Mouse (Mus musculus) CH12.LX (cell line): ENCODE data around the gene Ap4e1. TPM values are rescaled to one million over a fixed set of nuclear protein-coding genes. Genes with fewer than 3 reads are reported as not detected.
"Not testable (repeated sequence)": the region's sequence is repeated elsewhere in the genome, so short reads cannot be mapped to it uniquely, and the experiment has no call there.

ENCODE experiments used
- DNase-seq: peaks from one replicate; pipeline ENCODE4 v3.0.0-alpha.2; 2013; ENCODE audit errors: extremely low read depth
- H3K27ac ChIP-seq: 2 replicates; pipeline ENCODE4 v1.5.1; 2012; ENCODE audit warnings: low read depth, mild to moderate bottlenecking, control low read depth, moderate library complexity; ENCODE audit not compliant: insufficient read depth
- H3K27me3 ChIP-seq: replicated peaks from 2 replicates; pipeline ENCODE3; 2012; ENCODE audit warnings: inconsistent platforms
- H3K36me3 ChIP-seq, 2 experiments: replicated peaks in 1 of 2; 2 replicates each; pipeline versions ENCODE3 to v1.6.1; 2012; ENCODE audit warnings: inconsistent platforms in 1 of 2, low read length in 1 of 2, mild to moderate bottlenecking in 1 of 2, mixed read lengths in 1 of 2, moderate library complexity in 1 of 2; ENCODE audit not compliant: control insufficient read depth in 1 of 2, insufficient read depth in 1 of 2
- H3K4me1 ChIP-seq, 2 experiments: 2 replicates each; pipeline ENCODE4 v1.6.1; 2012; ENCODE audit warnings: inconsistent platforms in 1 of 2, moderate library complexity in 1 of 2; ENCODE audit not compliant: insufficient read depth in 2 of 2, control insufficient read depth in 1 of 2
- H3K4me2 ChIP-seq: 2 replicates; pipeline ENCODE4 v1.6.1; 2012; ENCODE audit warnings: low read depth, mild to moderate bottlenecking, control low read depth; ENCODE audit not compliant: poor library complexity, insufficient read depth, severe bottlenecking
- H3K4me3 ChIP-seq, 3 experiments: fragments of 150-350 bp in 1 of 3; sonication (generic) in 1 of 3; replicated peaks in 1 of 3; 2 replicates each; pipeline versions ENCODE3 to v1.5.1; 2011 to 2012; ENCODE audit warnings: low read depth in 2 of 3, low read length in 2 of 3, mild to moderate bottlenecking in 2 of 3, moderate library complexity in 2 of 3, control low read depth in 1 of 3, improper control_type of control experiment in 1 of 3, inconsistent platforms in 1 of 3, mixed read lengths in 1 of 3; ENCODE audit not compliant: poor library complexity in 1 of 3
- H3K79me2 ChIP-seq: replicated peaks from 2 replicates; pipeline ENCODE4 v1.6.1; 2012; ENCODE audit warnings: mild to moderate bottlenecking, moderate library complexity; ENCODE audit not compliant: control insufficient read depth, poor library complexity, insufficient read depth, severe bottlenecking; ENCODE audit errors: extremely low read depth
- H3K9ac ChIP-seq: 2 replicates; pipeline ENCODE4 v1.6.1; 2012; ENCODE audit warnings: low read depth, mild to moderate bottlenecking, control low read depth, moderate library complexity; ENCODE audit not compliant: insufficient read depth
- H3K9me3 ChIP-seq: replicated peaks from 2 replicates; pipeline ENCODE3; 2012; ENCODE audit warnings: low read length, inconsistent platforms, mixed read lengths
- BHLHE40 ChIP-seq: IDR thresholded peaks from 2 replicates; pipeline ENCODE4 v1.6.1; 2011; ENCODE audit warnings: mild to moderate bottlenecking, low read depth, low read length, improper control_type of control experiment
- CHD2 ChIP-seq: IDR thresholded peaks from 2 replicates; pipeline ENCODE4 v1.6.1; 2011; ENCODE audit warnings: low read length, improper control_type of control experiment
- CTCF ChIP-seq, 2 experiments: IDR thresholded peaks in 1 of 2; conservative IDR thresholded peaks in 1 of 2; 2 replicates each; pipeline ENCODE4 v1.5.1; 2011 to 2012; ENCODE audit warnings: low read depth in 2 of 2, low read length in 2 of 2, improper control_type of control experiment in 1 of 2, inconsistent platforms in 1 of 2, mild to moderate bottlenecking in 1 of 2, moderate library complexity in 1 of 2
- E2F4 ChIP-seq: IDR thresholded peaks from 2 replicates; pipeline ENCODE4 v1.6.1; 2011; ENCODE audit warnings: low read depth, low read length, improper control_type of control experiment; ENCODE audit not compliant: insufficient replicate concordance
- GABPA ChIP-seq: IDR thresholded peaks from 2 replicates; pipeline ENCODE4 v1.6.1; 2012; ENCODE audit warnings: low read depth, low read length, improper control_type of control experiment, inconsistent platforms; ENCODE audit not compliant: insufficient replicate concordance
- HCFC1 ChIP-seq: IDR thresholded peaks from 2 replicates; pipeline ENCODE4 v1.6.1; 2012; ENCODE audit warnings: low read depth, mild to moderate bottlenecking, inconsistent platforms, low read length, improper control_type of control experiment
- IRF4 ChIP-seq: IDR thresholded peaks from 2 replicates; pipeline ENCODE4 v1.6.1; 2014; ENCODE audit warnings: low read depth, mild to moderate bottlenecking, inconsistent platforms, low read length, improper control_type of control experiment
- KAT2A ChIP-seq: IDR thresholded peaks from 2 replicates; pipeline ENCODE4 v1.6.1; 2012; ENCODE audit warnings: low read length, improper control_type of control experiment, inconsistent platforms; ENCODE audit not compliant: insufficient replicate concordance
- MAZ ChIP-seq: IDR thresholded peaks from 2 replicates; pipeline ENCODE4 v1.6.1; 2012; ENCODE audit warnings: low read depth, mild to moderate bottlenecking, inconsistent platforms, low read length, improper control_type of control experiment, moderate library complexity
- MYC ChIP-seq: IDR thresholded peaks from 2 replicates; pipeline ENCODE4 v1.6.1; 2011; ENCODE audit warnings: low read depth, mild to moderate bottlenecking, improper control_type of control experiment, low read length
- NELFE ChIP-seq: IDR thresholded peaks from 2 replicates; pipeline ENCODE4 v1.6.1; 2011; ENCODE audit warnings: low read depth, low read length, improper control_type of control experiment
- PAX5 ChIP-seq: IDR thresholded peaks from 2 replicates; pipeline ENCODE4 v1.6.1; 2012; ENCODE audit warnings: low read length, inconsistent platforms, mixed read lengths
- RAD21 ChIP-seq: IDR thresholded peaks from 2 replicates; pipeline ENCODE4 v1.6.1; 2011; ENCODE audit warnings: low read depth, mild to moderate bottlenecking, low read length, improper control_type of control experiment, moderate library complexity
- RCOR1 ChIP-seq: conservative IDR thresholded peaks from 2 replicates; pipeline ENCODE4 v1.6.1; 2012; ENCODE audit warnings: low read depth, mild to moderate bottlenecking, inconsistent platforms, low read length, improper control_type of control experiment
- SIN3A ChIP-seq: IDR thresholded peaks from 2 replicates; pipeline ENCODE4 v1.6.1; 2012; ENCODE audit warnings: low read length, improper control_type of control experiment, inconsistent platforms
- SMC3 ChIP-seq: IDR thresholded peaks from 2 replicates; pipeline ENCODE4 v1.6.1; 2011; ENCODE audit warnings: low read depth, low read length, improper control_type of control experiment
- UBTF ChIP-seq: IDR thresholded peaks from 2 replicates; pipeline ENCODE4 v1.6.1; 2012; ENCODE audit warnings: low read depth, mild to moderate bottlenecking, inconsistent platforms, low read length, improper control_type of control experiment, moderate library complexity
- USF1 ChIP-seq: IDR thresholded peaks from 2 replicates; pipeline ENCODE4 v1.6.1; 2014; ENCODE audit warnings: low read depth, mild to moderate bottlenecking, inconsistent platforms, low read length, improper control_type of control experiment
- USF2 ChIP-seq: conservative IDR thresholded peaks from 2 replicates; pipeline ENCODE4 v1.6.1; 2011; ENCODE audit warnings: low read depth, low read length, improper control_type of control experiment
- ZMIZ1 ChIP-seq: IDR thresholded peaks from 2 replicates; pipeline ENCODE4 v1.6.1; 2012; ENCODE audit warnings: low read depth, mild to moderate bottlenecking, inconsistent platforms, low read length, improper control_type of control experiment
- ZNF384 ChIP-seq: IDR thresholded peaks from 2 replicates; pipeline ENCODE4 v1.6.1; 2012; ENCODE audit warnings: low read depth, low read length, improper control_type of control experiment, inconsistent platforms
- dilution Hi-C: fragments of 300-500 bp; cut with MboI; formaldehyde crosslinking; loops from 2 replicates; pipeline ENCODE4 v1.14.3; 2020; ENCODE audit warnings: low sequenced_read_pairs; ENCODE audit not compliant: extremely low pct_unique_long_range_greater_than_20kb, extremely low pct_ligation_motif_present
- in situ Hi-C: fragments of 300-500 bp; cut with MboI; formaldehyde crosslinking; loops from 3 replicates; pipeline ENCODE4 v1.14.3; 2019; ENCODE audit warnings: low sequenced_read_pairs, low pct_ligation_motif_present, low pct_unique_long_range_greater_than_20kb, mixed read lengths
- polyA plus RNA-seq: library from polyadenylated mRNA; unstranded; fragments of >175 nt; gene quantifications from 2 replicates; pipeline ENCODE4 v1.2.1, GENCODE M21; 2012; ENCODE audit warnings: low read depth; ENCODE audit not compliant: insufficient read length
- total RNA-seq, 2 experiments: library from RNA; depleted of rRNA; stranded (reverse); fragments of 300-350 nt in 1 of 2; fragments of >200 nt in 1 of 2; gene quantifications; 2 replicates each; pipeline ENCODE4 v1.2.3; 2012 to 2014

The Ap4e1 gene
- total and polyA plus RNA-seq, 3 experiments: 5.8 to 9.6 (median 9.0) TPM

GRCm38 (mm10) chr2:127080591-127081218 is 72.2 kb downstream of the Ap4e1 start:
- no peak overlapping the region for H3K4me2 ChIP-seq

GRCm38 (mm10) chr2:127086235-127086634 is 77.7 kb downstream of the Ap4e1 start:
- dilution Hi-C loops: no loop called here
- H3K9me3 ChIP-seq: no peaks in the 10 kb centered on the region
- H3K79me2 ChIP-seq: no peaks in the 10 kb centered on the region
- no peak overlapping the region for H3K4me2 ChIP-seq
- no peak overlapping the region for H3K4me3 ChIP-seq
- H3K9ac ChIP-seq: no peak overlapping the region
- peaks cover 33 to 62% of the 10 kb centered on the region in 2 experiments for H3K36me3 ChIP-seq
- peaks cover 3 to 12% of the 10 kb centered on the region in 2 experiments; a peak in 2 of 4 replicates for H3K4me1 ChIP-seq
- in situ Hi-C loops: no loop called here
- no peak for DNase-seq
- TF ChIP-seq E2F4 (no peak), RAD21 (no peak; the same call in 1 of the 2 replicates), ZNF384 (peak; percentile 63), USF2 (no peak), HCFC1 (no peak), KAT2A (no peak), UBTF (no peak), CHD2 (no peak), RCOR1 (no peak), MAZ (no peak), ZMIZ1 (no peak), SMC3 (no peak), CTCF (conservative IDR thresholded peaks at IDR 0.05 in 1 of 2, IDR thresholded peaks at IDR 0.05 in 1 of 2; ENCODE audit: low read depth in 2 of 2, low read length in 2 of 2) (0 out of 4 replicates have a peak, but pooled peaks of 1 of the 2 experiments have one; percentile 9)
- TF ChIP-seq, all 38 proteins: peak for 2
- H3K27me3 ChIP-seq: no peaks in the 10 kb centered on the region
- H3K27ac ChIP-seq: no peak overlapping the region

More at GRCm38 (mm10) chr2:127080591-127081218, 72.2 kb downstream of the Ap4e1 start:
- Histone ChIP-seq H3K36me3 (peaks cover 11 to 44% of the 10 kb centered on the region in 2 experiments), H3K9ac (no peak overlapping the region), H3K4me3 (no peak overlapping the region), H3K4me1 (peaks cover 0 to 28% of the 10 kb centered on the region in 2 experiments; a peak in 2 of 4 replicates), H3K27ac (no peak overlapping the region), H3K9me3 (peaks cover 5% of the 10 kb centered on the region), H3K79me2 (no peaks in the 10 kb centered on the region), H3K27me3 (no peaks in the 10 kb centered on the region)
- in situ Hi-C loops: no loop called here
- TF ChIP-seq PAX5 (no peak), BHLHE40 (no peak), MYC (no peak), HCFC1 (no peak), USF2 (no peak), USF1 (no peak), NELFE (no peak), GABPA (no peak), SMC3 (no peak), KAT2A (no peak), RCOR1 (no peak), IRF4 (no peak), SIN3A (no peak)
- dilution Hi-C loops: no loop called here
- DNase-seq: no peak

- H3K9me3 ChIP-seq, H3K79me2 ChIP-seq, dilution Hi-C loops: not testable (repeated sequence)
These were observed 81.6 kb downstream of the Ap4e1 start for GRCm38 (mm10) chr2:127090151-127090550.

More at GRCm38 (mm10) chr2:127090151-127090550, 81.6 kb downstream of the Ap4e1 start:
- Histone ChIP-seq H3K27ac (peak overlapping the region; percentile 31; the same call in 1 of the 2 replicates), H3K36me3 (peaks cover 34 to 62% of the 10 kb centered on the region in 2 experiments), H3K4me1 (peaks cover 3 to 12% of the 10 kb centered on the region in 2 experiments; a peak in 2 of 4 replicates), H3K4me3 (peak overlapping the region in 1 of 3 experiments; percentile 32)
- H3K9ac ChIP-seq, DNase-seq, H3K4me2 ChIP-seq, H3K27me3 ChIP-seq, in situ Hi-C loops: not testable (repeated sequence)
